Mouse (Mus musculus): ENCODE data around the gene Dusp6. TPM values are rescaled to one million over a fixed set of nuclear protein-coding genes. Genes with fewer than 3 reads are reported as not detected.

Dusp6 gene
- polyA plus RNA-seq, 1 experiment from 2014 or later = 187 TPM

GRCm38 (mm10) chr10:99259840-99260239 is 3.2 kb upstream of the Dusp6 start:
- 0 out of 2 replicates have a peak, but pooled peaks cover 3% of the 10 kb centered on the region for H3K4me1 ChIP-seq (ENCODE audit: control insufficient read depth, insufficient read depth, low read length)
- no peaks in the 10 kb centered on the region for H3K36me3 ChIP-seq (ENCODE audit: control insufficient read depth, insufficient read depth, low read length)
- no peaks in the 10 kb centered on the region for H3K9me3 ChIP-seq (ENCODE audit: control insufficient read depth, low read length)
- H3K4me2 ChIP-seq (ENCODE audit: low read depth, severe bottlenecking) = no peak overlapping the region
- H3K27me3 ChIP-seq (ENCODE audit: control insufficient read depth, insufficient read depth, low read length) = no peaks in the 10 kb centered on the region
- ATAC-seq (ENCODE audit: insufficient number of reproducible peaks, low FRiP score, low TSS enrichment, low read depth) = no peak
- WGBS = 74% methylated on average over 8 of the region's 8 CpGs
- no peak overlapping the region for H3K4me3 ChIP-seq (ENCODE audit: low read depth, low read length)
- H3K27ac ChIP-seq (replicated peaks; ENCODE audit: low read depth, low read length) = no peak overlapping the region
- no peak overlapping the region for H3K9ac ChIP-seq (ENCODE audit: low read length)
- DNase-seq (ENCODE audit: low spot score) = no peak

DNA sequence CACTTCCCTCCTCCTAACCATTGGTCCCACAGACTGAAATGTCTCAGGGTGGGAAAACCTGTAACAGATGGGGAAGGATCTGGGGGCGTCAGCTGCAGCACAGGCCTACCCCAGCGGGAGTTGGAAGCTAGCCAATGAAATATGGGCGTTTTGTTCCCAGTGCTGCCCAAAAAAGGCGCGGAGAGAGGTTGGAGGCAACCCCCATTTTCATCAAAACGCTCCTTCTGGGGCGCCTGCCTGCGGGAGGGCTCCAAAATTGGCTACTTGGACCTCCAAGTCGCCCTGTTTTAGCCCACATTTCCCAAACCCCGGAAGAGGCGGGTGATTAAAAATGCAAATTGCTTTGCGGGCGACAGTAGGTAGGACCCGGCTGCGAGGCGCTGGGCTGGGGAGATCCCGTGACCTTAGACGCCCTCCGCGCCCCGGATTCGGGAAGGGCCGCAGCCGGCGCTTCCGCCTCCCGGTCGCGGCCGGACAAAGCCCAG is 1.8 kb upstream of the Dusp6 start:
- Histone ChIP-seq H3K27ac (replicated peaks; ENCODE audit: low read depth, low read length) (peak overlapping the region; percentile 99), H3K4me2 (ENCODE audit: low read depth, severe bottlenecking) (peak overlapping the region; percentile 67), H3K9me3 (ENCODE audit: control insufficient read depth, low read length) (no peaks in the 10 kb centered on the region), H3K4me3 (ENCODE audit: low read depth, low read length) (peak overlapping the region; percentile 98), H3K27me3 (ENCODE audit: control insufficient read depth, insufficient read depth, low read length) (no peaks in the 10 kb centered on the region), H3K36me3 (ENCODE audit: control insufficient read depth, insufficient read depth, low read length) (no peaks in the 10 kb centered on the region), H3K9ac (ENCODE audit: low read length) (peak overlapping the region; percentile 98), H3K4me1 (ENCODE audit: control insufficient read depth, insufficient read depth, low read length) (0 out of 2 replicates have a peak, but pooled peaks cover 3% of the 10 kb centered on the region)
- under 1% methylated on average over 30 of the region's 30 CpGs for WGBS
- ATAC-seq (ENCODE audit: insufficient number of reproducible peaks, low FRiP score, low TSS enrichment, low read depth) (peak; percentile 1; the same call in 1 of the 2 replicates), DNase-seq (ENCODE audit: low spot score) (peak; percentile 84)

DNA sequence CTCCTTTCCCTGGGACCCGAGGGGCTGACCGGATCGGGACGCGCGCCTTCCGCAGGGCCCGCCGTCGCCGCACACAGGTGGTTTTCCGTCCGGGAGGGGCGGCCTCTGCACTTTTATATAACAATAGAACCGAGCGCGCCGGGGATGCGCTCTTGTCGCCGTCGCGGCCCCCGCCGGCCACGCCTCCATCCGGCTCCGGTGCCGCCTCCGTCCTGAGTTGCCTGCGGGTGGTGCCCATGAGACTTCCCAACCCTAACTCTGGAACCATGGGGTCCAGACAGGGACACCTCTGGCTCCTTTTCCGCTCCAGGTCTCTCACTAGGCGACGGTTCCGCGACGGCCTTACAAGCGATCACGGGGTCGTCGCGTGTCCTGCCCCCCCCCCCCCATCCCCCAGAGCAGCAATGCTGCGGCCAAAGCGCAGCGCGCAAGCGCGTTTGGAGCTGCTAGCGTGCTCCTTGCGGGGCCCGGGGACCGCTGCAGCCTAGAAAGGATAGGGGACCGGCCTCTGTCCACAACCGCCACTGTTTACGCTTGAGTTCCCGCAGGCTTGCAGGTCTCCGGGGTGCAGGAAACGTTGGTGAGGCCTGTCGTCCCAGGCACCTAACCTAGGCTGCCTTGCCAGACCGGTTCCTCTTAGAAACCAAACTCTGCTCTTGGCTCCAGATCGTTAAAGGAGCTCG is 1.3 kb upstream of the Dusp6 start:
- peak overlapping the region; percentile 98 for H3K4me3 ChIP-seq (ENCODE audit: low read depth, low read length)
- no peaks in the 10 kb centered on the region for H3K27me3 ChIP-seq (ENCODE audit: control insufficient read depth, insufficient read depth, low read length)
- ATAC-seq (ENCODE audit: insufficient number of reproducible peaks, low FRiP score, low TSS enrichment, low read depth) = peak; percentile 60; the same call in 1 of the 2 replicates
- H3K4me1 ChIP-seq (ENCODE audit: control insufficient read depth, insufficient read depth, low read length) = 0 out of 2 replicates have a peak, but pooled peaks cover 3% of the 10 kb centered on the region
- no peaks in the 10 kb centered on the region for H3K36me3 ChIP-seq (ENCODE audit: control insufficient read depth, insufficient read depth, low read length)
- H3K27ac ChIP-seq (replicated peaks; ENCODE audit: low read depth, low read length) = peak overlapping the region; percentile 99
- H3K9me3 ChIP-seq (ENCODE audit: control insufficient read depth, low read length) = no peaks in the 10 kb centered on the region
- peak overlapping the region; percentile 67 for H3K4me2 ChIP-seq (ENCODE audit: low read depth, severe bottlenecking)
- DNase-seq (ENCODE audit: low spot score) = peak; percentile 90
- peak overlapping the region; percentile 98 for H3K9ac ChIP-seq (ENCODE audit: low read length)
- WGBS = under 1% methylated on average over 62 of the region's 62 CpGs

GRCm38 (mm10) chr10:99262319-99262866 is 638 bp upstream of the Dusp6 start:
- peak overlapping the region; percentile 98 for H3K9ac ChIP-seq (ENCODE audit: low read length)
- peak; percentile 29; the same call in 1 of the 2 replicates for ATAC-seq (ENCODE audit: insufficient number of reproducible peaks, low FRiP score, low TSS enrichment, low read depth)
- DNase-seq (ENCODE audit: low spot score) = no peak

GRCm38 (mm10) chr10:99263419-99264221 is 589 bp downstream of the Dusp6 start:
- Histone ChIP-seq H3K4me3 (ENCODE audit: low read depth, low read length) (peak overlapping the region; percentile 98), H3K36me3 (ENCODE audit: control insufficient read depth, insufficient read depth, low read length) (no peaks in the 10 kb centered on the region), H3K9ac (ENCODE audit: low read length) (peak overlapping the region; percentile 98), H3K4me1 (ENCODE audit: control insufficient read depth, insufficient read depth, low read length) (peaks cover 10% of the 10 kb centered on the region; the same call in 1 of the 2 replicates), H3K27ac (replicated peaks; ENCODE audit: low read depth, low read length) (peak overlapping the region; percentile 99), H3K27me3 (ENCODE audit: control insufficient read depth, insufficient read depth, low read length) (no peaks in the 10 kb centered on the region), H3K9me3 (ENCODE audit: control insufficient read depth, low read length) (no peaks in the 10 kb centered on the region), H3K4me2 (ENCODE audit: low read depth, severe bottlenecking) (peak overlapping the region; percentile 67)
- DNase-seq (ENCODE audit: low spot score) (peak; percentile 80), ATAC-seq (ENCODE audit: insufficient number of reproducible peaks, low FRiP score, low TSS enrichment, low read depth) (peak; percentile 13)
- 0% methylated on average over 66 of the region's 66 CpGs for WGBS

More at GRCm38 (mm10) chr10:99262319-99262866, 638 bp upstream of the Dusp6 start:
- peak overlapping the region; percentile 67 for H3K4me2 ChIP-seq (ENCODE audit: low read depth, severe bottlenecking)
- 0 out of 2 replicates have a peak, but pooled peaks cover 3% of the 10 kb centered on the region for H3K4me1 ChIP-seq (ENCODE audit: control insufficient read depth, insufficient read depth, low read length)
- H3K27me3 ChIP-seq (ENCODE audit: control insufficient read depth, insufficient read depth, low read length) = no peaks in the 10 kb centered on the region
- H3K4me3 ChIP-seq (ENCODE audit: low read depth, low read length) = peak overlapping the region; percentile 98
- 0% methylated on average over 20 of the region's 20 CpGs for whole genome bisulfite sequencing
- H3K36me3 ChIP-seq (ENCODE audit: control insufficient read depth, insufficient read depth, low read length) = no peaks in the 10 kb centered on the region
- peak overlapping the region; percentile 99 for H3K27ac ChIP-seq (replicated peaks; ENCODE audit: low read depth, low read length)
- H3K9me3 ChIP-seq (ENCODE audit: control insufficient read depth, low read length) = no peaks in the 10 kb centered on the region

- no peaks in the 10 kb centered on the region for H3K36me3 ChIP-seq (ENCODE audit: control insufficient read depth, insufficient read depth, low read length)
Observed at GRCm38 (mm10) chr10:99264301-99265010, 1.4 kb downstream of the Dusp6 start.

DNA sequence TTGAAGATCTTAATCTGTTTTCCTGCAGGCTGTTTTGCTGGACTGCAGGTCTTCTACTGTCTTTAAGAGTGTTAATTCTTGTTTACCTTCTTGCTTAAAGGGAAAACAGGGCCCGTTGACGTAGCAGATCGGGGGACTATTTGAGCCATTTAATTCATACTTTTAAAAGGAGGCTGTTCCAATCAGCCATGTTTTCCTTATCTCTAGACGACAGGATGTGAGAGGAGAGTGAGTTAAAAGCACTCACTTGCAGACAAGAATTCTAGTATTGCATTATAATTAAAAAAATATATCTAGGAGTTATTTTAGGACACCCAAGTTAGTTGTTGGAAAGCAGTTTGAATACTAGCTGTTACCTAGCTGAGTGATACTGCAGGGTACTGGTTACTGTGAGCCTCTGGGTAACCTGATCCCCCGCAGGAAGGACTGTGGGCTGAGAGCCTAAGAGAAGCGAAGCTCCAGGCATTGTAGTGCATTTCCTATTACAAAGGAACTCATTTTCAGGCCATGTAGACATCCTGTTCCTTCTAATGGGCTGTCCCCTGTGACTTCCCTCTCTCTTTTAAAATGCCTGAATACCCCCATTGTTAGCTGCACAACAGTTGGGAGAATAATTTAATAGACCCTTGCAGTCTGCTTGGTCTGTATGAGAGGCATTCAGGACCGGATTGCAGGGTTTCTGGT is 2.1 kb downstream of the Dusp6 start:
- 1% methylated on average over 7 of the region's 7 CpGs for WGBS
- DNase-seq (ENCODE audit: low spot score) = peak; percentile 61

More at GRCm38 (mm10) chr10:99264301-99265010, 1.4 kb downstream of the Dusp6 start:
- ATAC-seq (ENCODE audit: insufficient number of reproducible peaks, low FRiP score, low TSS enrichment, low read depth) (no peak), DNase-seq (ENCODE audit: low spot score) (peak; percentile 69)
- peak overlapping the region; percentile 98 for H3K9ac ChIP-seq (ENCODE audit: low read length)
- H3K4me3 ChIP-seq (ENCODE audit: low read depth, low read length) = peak overlapping the region; percentile 98
- 0% methylated on average over 26 of the region's 26 CpGs for WGBS
- H3K27ac ChIP-seq (replicated peaks; ENCODE audit: low read depth, low read length) = peak overlapping the region; percentile 99
- H3K4me2 ChIP-seq (ENCODE audit: low read depth, severe bottlenecking) = peak overlapping the region; percentile 67
- peaks cover 13% of the 10 kb centered on the region; the same call in 1 of the 2 replicates for H3K4me1 ChIP-seq (ENCODE audit: control insufficient read depth, insufficient read depth, low read length)
- no peaks in the 10 kb centered on the region for H3K27me3 ChIP-seq (ENCODE audit: control insufficient read depth, insufficient read depth, low read length)
- H3K9me3 ChIP-seq (ENCODE audit: control insufficient read depth, low read length) = no peaks in the 10 kb centered on the region

More for the DNA sequence above, 2.1 kb downstream of the Dusp6 start:
- no peaks in the 10 kb centered on the region for H3K36me3 ChIP-seq (ENCODE audit: control insufficient read depth, insufficient read depth, low read length)
- peak overlapping the region; percentile 99 for H3K27ac ChIP-seq (replicated peaks; ENCODE audit: low read depth, low read length)
- H3K9ac ChIP-seq (ENCODE audit: low read length) = peak overlapping the region; percentile 98
- H3K4me3 ChIP-seq (ENCODE audit: low read depth, low read length) = peak overlapping the region; percentile 98
- peak overlapping the region; percentile 67 for H3K4me2 ChIP-seq (ENCODE audit: low read depth, severe bottlenecking)
- ATAC-seq (ENCODE audit: insufficient number of reproducible peaks, low FRiP score, low TSS enrichment, low read depth) = no peak
- no peaks in the 10 kb centered on the region for H3K27me3 ChIP-seq (ENCODE audit: control insufficient read depth, insufficient read depth, low read length)
- peaks cover 17% of the 10 kb centered on the region for H3K4me1 ChIP-seq (ENCODE audit: control insufficient read depth, insufficient read depth, low read length)
- no peaks in the 10 kb centered on the region for H3K9me3 ChIP-seq (ENCODE audit: control insufficient read depth, low read length)
